ENCODE assay signal across 14 mouse cellular contexts in the genomic region with DNA sequence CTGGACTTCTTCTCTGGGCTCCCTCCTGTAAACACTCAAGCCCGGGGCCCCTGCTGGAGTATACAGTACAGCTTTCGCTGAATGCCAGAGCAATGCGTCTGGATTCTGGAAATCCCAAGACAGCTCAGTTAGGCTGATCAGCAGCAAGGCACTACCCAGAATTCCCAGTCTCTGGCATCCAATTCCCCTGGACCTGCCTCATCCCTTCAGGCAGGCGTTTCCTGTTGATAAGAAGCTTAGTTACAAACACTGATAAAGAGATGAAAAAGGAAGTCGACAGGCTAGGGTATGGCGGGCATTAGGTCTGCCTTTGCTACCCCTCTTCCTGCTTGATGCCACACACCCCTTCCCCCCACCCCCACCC. TPM values are rescaled to one million over a fixed set of nuclear protein-coding genes. Genes with fewer than 3 reads are reported as not detected.
A peak's percentile ranks its signal among the peaks of the same experiment; 100 is the strongest.
DNase-seq lines count a peak whose midpoint lies in the region; ATAC-seq lines count a peak whose summit lies in the region.
"Had no signal": no experiment of that assay in that cellular context is flagged by ENCODE, and none has a peak within 500 bp of the region (broad histone marks: within the 10 kb centered on the region; RNA-seq: fewer than 3 reads in every experiment).

No protein-coding gene starts in this region.

- H3K4me1 ChIP-seq in embryonic facial prominence, embryonic 13.5 days, result peaks cover 55% of the 10 kb centered on the region
- H3K4me1 ChIP-seq in embryonic facial prominence, embryonic 10.5 days, result peaks cover 58% of the 10 kb centered on the region
- H3K4me1 ChIP-seq in liver, embryonic 15.5 days (replicated peaks), result peaks cover 50% of the 10 kb centered on the region
- peaks cover 49% of the 10 kb centered on the region for H3K4me1 ChIP-seq in stomach, embryonic 16.5 days (ENCODE audit: control insufficient read depth, insufficient read depth, low read length)

- H3K27ac ChIP-seq in embryonic facial prominence, embryonic 13.5 days, result peak overlapping the region; percentile 18; the same call in 1 of the 2 replicates
- no peak overlapping the region; the same call in 1 of the 2 replicates for H3K27ac ChIP-seq in embryonic facial prominence, embryonic 10.5 days (replicated peaks)
- H3K27ac ChIP-seq in liver, embryonic 15.5 days (replicated peaks), result no peak overlapping the region
- peak overlapping the region; percentile 31 for H3K27ac ChIP-seq in stomach, embryonic 16.5 days (ENCODE audit: low read length)

- peak overlapping the region; percentile 7; the same call in 1 of the 2 replicates for H3K4me2 ChIP-seq in embryonic facial prominence, embryonic 13.5 days
- peak overlapping the region; percentile 28 for H3K4me2 ChIP-seq in liver, embryonic 15.5 days
- H3K4me2 ChIP-seq in stomach, embryonic 16.5 days (ENCODE audit: low read depth, low read length), result no peak overlapping the region

- no peak for DNase-seq in embryonic facial prominence, embryonic 10.5 days (ENCODE audit: low spot score)
- peak; percentile 26 for DNase-seq in ovary, postnatal 36 days (ENCODE audit: low spot score)
- no peak for DNase-seq in ovary, postnatal 10 days (ENCODE audit: low spot score)
- DNase-seq in cerebellum, postnatal 25 days, result no peak
- DNase-seq in spleen, postnatal 14 days (ENCODE audit: low spot score in 2 of 2), result no peak
- DNase-seq: cerebellum, adult 2 months; right cerebral cortex, postnatal 14 days; thymus, adult 18-20 months had no signal

- H3K27me3 ChIP-seq in embryonic facial prominence, embryonic 13.5 days, result no peaks in the 10 kb centered on the region
- H3K27me3 ChIP-seq in embryonic facial prominence, embryonic 10.5 days (replicated peaks; ENCODE audit: low read depth, poor library complexity, severe bottlenecking), result 0 out of 2 replicates have a peak, but pooled peaks cover 5% of the 10 kb centered on the region
- peaks cover 17% of the 10 kb centered on the region for H3K27me3 ChIP-seq in liver, embryonic 15.5 days
- H3K27me3 ChIP-seq in stomach, embryonic 16.5 days (ENCODE audit: control insufficient read depth, insufficient read depth, low read length), result no peaks in the 10 kb centered on the region

- WGBS in embryonic facial prominence, embryonic 13.5 days, result 32% methylated on average over 6 of the region's 6 CpGs
- WGBS in embryonic facial prominence, embryonic 10.5 days, result 49% methylated on average over 6 of the region's 6 CpGs
- WGBS in liver, embryonic 15.5 days (ENCODE audit: insufficient replicate concordance), result 6% methylated on average over 6 of the region's 6 CpGs
- WGBS in stomach, embryonic 16.5 days, result 16% methylated on average over 6 of the region's 6 CpGs

- H3K4me3 ChIP-seq in embryonic facial prominence, embryonic 13.5 days, result no peak overlapping the region
- H3K4me3 ChIP-seq in embryonic facial prominence, embryonic 10.5 days, result no peak overlapping the region
- H3K4me3 ChIP-seq in liver, embryonic 15.5 days (replicated peaks), result no peak overlapping the region
- H3K4me3 ChIP-seq in stomach, embryonic 16.5 days (replicated peaks; ENCODE audit: low read length), result no peak overlapping the region
- H3K4me3 ChIP-seq: erythroblast, embryonic 14.5 days had no signal

- no peak for ATAC-seq in embryonic facial prominence, embryonic 13.5 days (ENCODE audit: insufficient number of reproducible peaks, insufficient read depth, low FRiP score, low TSS enrichment, low read depth)
- ATAC-seq in liver, embryonic 15.5 days (ENCODE audit: insufficient read depth), result no peak
- no peak for ATAC-seq in stomach, embryonic 16.5 days (ENCODE audit: insufficient read depth, low FRiP score)

- no peak overlapping the region for H3K9ac ChIP-seq in embryonic facial prominence, embryonic 13.5 days
- H3K9ac ChIP-seq in liver, embryonic 15.5 days, result no peak overlapping the region
- H3K9ac ChIP-seq in stomach, embryonic 16.5 days (ENCODE audit: low read length), result 0 out of 2 replicates have a peak overlapping the region, but pooled peaks have one; percentile 23

- no peaks in the 10 kb centered on the region for H3K36me3 ChIP-seq in embryonic facial prominence, embryonic 13.5 days
- no peaks in the 10 kb centered on the region for H3K36me3 ChIP-seq in embryonic facial prominence, embryonic 10.5 days (replicated peaks)
- H3K36me3 ChIP-seq in liver, embryonic 15.5 days (replicated peaks), result no peaks in the 10 kb centered on the region
- no peaks in the 10 kb centered on the region for H3K36me3 ChIP-seq in stomach, embryonic 16.5 days (ENCODE audit: control insufficient read depth, insufficient read depth, low read length)

- H3K9me3 ChIP-seq in embryonic facial prominence, embryonic 13.5 days, result no peaks in the 10 kb centered on the region
- H3K9me3 ChIP-seq in embryonic facial prominence, embryonic 10.5 days, result no peaks in the 10 kb centered on the region
- no peaks in the 10 kb centered on the region for H3K9me3 ChIP-seq in liver, embryonic 15.5 days (replicated peaks)
- no peaks in the 10 kb centered on the region for H3K9me3 ChIP-seq in stomach, embryonic 16.5 days (replicated peaks; ENCODE audit: control insufficient read depth, low read length)

RNA-seq across cellular contexts. Expression of a gene that starts 19.6 kb away (rescaled TPM):
- 9.9 and 10.1 TPM in 2 replicates for polyA plus RNA-seq in embryonic facial prominence, embryonic 13.5 days (2015; fragmentation: Nextera tagmentation; extraction: Ambion mirVana)
- polyA plus RNA-seq in embryonic facial prominence, embryonic 10.5 days (2016; fragmentation: Nextera tagmentation; extraction: Ambion mirVana), result 10.3 and 10.6 TPM in 2 replicates
- polyA plus RNA-seq in liver, embryonic 15.5 days (2015; fragmentation: Nextera tagmentation; extraction: Ambion mirVana), result 1.4 and 2.6 TPM in 2 replicates
- polyA plus RNA-seq in stomach, embryonic 16.5 days (2015; fragmentation: Nextera tagmentation; extraction: Ambion mirVana), result 34.9 and 39.3 TPM in 2 replicates
- polyA plus RNA-seq: erythroblast, embryonic 14.5 days had no signal

RNA-seq across cellular contexts. Expression of a gene that starts 26.0 kb away (rescaled TPM):
- 8.0 TPM in 2 replicates for polyA plus RNA-seq in embryonic facial prominence, embryonic 13.5 days (2015; fragmentation: Nextera tagmentation; extraction: Ambion mirVana)
- polyA plus RNA-seq in embryonic facial prominence, embryonic 10.5 days (2016; fragmentation: Nextera tagmentation; extraction: Ambion mirVana), result 5.5 and 6.2 TPM in 2 replicates
- polyA plus RNA-seq in liver, embryonic 15.5 days (2015; fragmentation: Nextera tagmentation; extraction: Ambion mirVana), result 1.6 and 2.0 TPM in 2 replicates
- 11.6 and 12.1 TPM in 2 replicates for polyA plus RNA-seq in stomach, embryonic 16.5 days (2015; fragmentation: Nextera tagmentation; extraction: Ambion mirVana)

RNA-seq across cellular contexts. Expression of a gene that starts 32.3 kb away (rescaled TPM):
- not detected in 2 replicates for polyA plus RNA-seq in embryonic facial prominence, embryonic 13.5 days (2015; fragmentation: Nextera tagmentation; extraction: Ambion mirVana)
- polyA plus RNA-seq in embryonic facial prominence, embryonic 10.5 days (2016; fragmentation: Nextera tagmentation; extraction: Ambion mirVana), result 0.10 TPM in 1 of 2 replicates, not detected in the other
- not detected in 2 replicates for polyA plus RNA-seq in liver, embryonic 15.5 days (2015; fragmentation: Nextera tagmentation; extraction: Ambion mirVana)
- polyA plus RNA-seq in stomach, embryonic 16.5 days (2015; fragmentation: Nextera tagmentation; extraction: Ambion mirVana), result not detected in 2 replicates
- polyA plus RNA-seq: C2C12; erythroblast, embryonic 14.5 days; liver, adult 2 months had no signal

Comparison
In these comparisons a context has a peak if more than half of its experiments do, and no peak if none do; other contexts are left out.
1. H3K27ac ChIP-seq: peak in embryonic facial prominence, embryonic 13.5 days (single experiment) and stomach, embryonic 16.5 days (single experiment); none in embryonic facial prominence, embryonic 10.5 days (single experiment) and liver, embryonic 15.5 days (single experiment).